Mouse (Mus musculus) heart, postnatal 25 days (tissue): Measurements from ENCODE around the gene Fcrla. TPM values are rescaled to one million over a fixed set of nuclear protein-coding genes. Genes with fewer than 3 reads are reported as not detected.
"Not testable (repeated sequence)": the region's sequence is repeated elsewhere in the genome, so short reads cannot be mapped to it uniquely, and the experiment has no call there.

ENCODE experiments used
- DNase-seq: peaks from one replicate; pipeline ENCODE4 v3.0.0; 2022; ENCODE audit warnings: low spot score
- intact Hi-C: fragments of 180-260 bp; cut with DNase I; formaldehyde crosslinking; loops from one replicate; pipeline ENCODE4 v1.15.1; 2025
- total RNA-seq, 2 experiments: library from RNA; stranded (reverse); gene quantifications; 2 replicates each; pipeline ENCODE4 v1.2.3; 2021

The Fcrla gene
- under 1 TPM; 0.45 to 0.73 TPM for total RNA-seq

GRCm38 (mm10) chr1:170927378-170927777 is at the start of gene Fcrla:
TSS of gene Fcrla (minus strand) at chr1:170927583.
- intact Hi-C loops = no loop called here
- no peak for DNase-seq

- no peak for DNase-seq
- intact Hi-C loops = loop anchor here (5.0 kb wide), 1 partner anchor 64 kb away; the partner anchor contains the start of gene Fcrlb
Observed at GRCm38 (mm10) chr1:170976447-170976846, 49.1 kb upstream of the Fcrla start, which contains the start of gene Fcgr2b. TSS of gene Fcgr2b (minus strand) at chr1:170976547.

- DNase-seq = no peak
- intact Hi-C loops = loop anchor here (5.0 kb wide), 1 partner anchor 63 kb away; the partner anchor contains the start of gene Fcrlb
Observed at GRCm38 (mm10) chr1:170975751-170976161, 48.4 kb upstream of the Fcrla start.

- DNase-seq = not testable (repeated sequence)
- intact Hi-C loops = loop anchor here (5.0 kb wide), 1 partner anchor 63 kb away; the partner anchor contains the start of gene Fcrlb
Observed at GRCm38 (mm10) chr1:170975350-170975749, 48.0 kb upstream of the Fcrla start.

GRCm38 (mm10) chr1:170974736-170975135 is 47.4 kb upstream of the Fcrla start:
- no peak for DNase-seq
- intact Hi-C loops = loop anchor here (5.0 kb wide), 1 partner anchor 62 kb away; the partner anchor contains the start of gene Fcrlb

GRCm38 (mm10) chr1:170974171-170974570 is 46.8 kb upstream of the Fcrla start:
- intact Hi-C loops = no loop called here
- no peak for DNase-seq

GRCm38 (mm10) chr1:170972936-170973335 is 45.6 kb upstream of the Fcrla start:
- DNase-seq = no peak
- intact Hi-C loops = no loop called here

GRCm38 (mm10) chr1:170972494-170972893 is 45.1 kb upstream of the Fcrla start:
- no peak for DNase-seq
- intact Hi-C loops = no loop called here

- DNase-seq = no peak
- intact Hi-C loops = no loop called here
Observed at GRCm38 (mm10) chr1:170968576-170968975, 41.2 kb upstream of the Fcrla start.

- no peak for DNase-seq
- intact Hi-C loops = no loop called here
Observed at GRCm38 (mm10) chr1:170967581-170967980, 40.2 kb upstream of the Fcrla start.

- intact Hi-C loops = no loop called here
- DNase-seq = no peak
Observed at GRCm38 (mm10) chr1:170963087-170963486, 35.7 kb upstream of the Fcrla start.

- no peak for DNase-seq
- intact Hi-C loops = no loop called here
Observed at GRCm38 (mm10) chr1:170962301-170962700, 34.9 kb upstream of the Fcrla start.

- intact Hi-C loops = no loop called here
- no peak for DNase-seq
Observed at GRCm38 (mm10) chr1:170961101-170961500, 33.7 kb upstream of the Fcrla start.

GRCm38 (mm10) chr1:170959791-170960190 is 32.4 kb upstream of the Fcrla start:
- intact Hi-C loops = no loop called here
- DNase-seq = no peak

GRCm38 (mm10) chr1:170958225-170958624 is 30.8 kb upstream of the Fcrla start:
- intact Hi-C loops = no loop called here
- DNase-seq = no peak

- intact Hi-C loops = no loop called here
- DNase-seq = no peak
Observed at GRCm38 (mm10) chr1:170953192-170953591, 25.8 kb upstream of the Fcrla start.

- intact Hi-C loops = no loop called here
- DNase-seq = no peak
Observed at GRCm38 (mm10) chr1:170950772-170951171, 23.4 kb upstream of the Fcrla start.

- DNase-seq, intact Hi-C loops: not testable (repeated sequence)
Observed at GRCm38 (mm10) chr1:170944908-170945307, 17.5 kb upstream of the Fcrla start.

GRCm38 (mm10) chr1:170944151-170944550 is 16.8 kb upstream of the Fcrla start:
- intact Hi-C loops, DNase-seq: not testable (repeated sequence)

- DNase-seq = no peak
- intact Hi-C loops = no loop called here
Observed at GRCm38 (mm10) chr1:170939255-170939654, 11.9 kb upstream of the Fcrla start.

- intact Hi-C loops = no loop called here
- no peak for DNase-seq
Observed at GRCm38 (mm10) chr1:170934383-170934782, 7.0 kb upstream of the Fcrla start.

GRCm38 (mm10) chr1:170933940-170934339 is 6.6 kb upstream of the Fcrla start:
- intact Hi-C loops = no loop called here
- no peak for DNase-seq
